Mouse (Mus musculus): ENCODE results near the gene Mosmo. TPM values are rescaled to one million over a fixed set of nuclear protein-coding genes. Genes with fewer than 3 reads are reported as not detected.

The Mosmo gene
- total and polyA plus RNA-seq, 3 experiments = 10.4 to 19.0 (median 14.0) TPM

DNA sequence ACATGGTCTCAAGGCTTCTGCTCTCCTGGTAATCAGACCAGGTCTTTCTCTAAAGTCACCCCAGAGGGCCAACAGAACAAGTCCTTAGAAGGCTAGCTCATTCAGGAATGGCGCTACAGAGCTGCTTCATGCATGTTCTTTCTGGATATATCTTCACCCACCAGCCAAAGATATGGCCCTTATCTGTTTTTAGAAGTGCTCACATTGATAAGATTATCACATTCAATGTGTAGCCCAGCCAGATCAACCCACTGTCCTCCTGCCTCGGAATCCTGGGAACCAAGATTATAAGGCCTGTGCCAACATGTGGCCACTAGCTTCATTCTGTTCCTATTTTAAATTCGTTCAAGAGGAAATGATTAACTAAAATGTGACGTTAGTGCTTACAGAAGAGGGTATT, 4.6 kb downstream of the Mosmo start:
- Histone ChIP-seq H3K9ac (ENCODE audit: insufficient read depth, low read depth) (no peak overlapping the region), H3K27me3 (replicated peaks) (no peaks in the 10 kb centered on the region), H3K27ac (ENCODE audit: insufficient read depth, low read depth) (no peak overlapping the region), H3K9me3 (replicated peaks; ENCODE audit: low read length) (no peaks in the 10 kb centered on the region), H3K4me2 (ENCODE audit: insufficient read depth, low read depth, poor library complexity, severe bottlenecking) (no peak overlapping the region), H3K36me3 (replicated peaks in 1 of 2; ENCODE audit: control insufficient read depth in 1 of 2, insufficient read depth in 1 of 2, low read length in 1 of 2) (peaks cover 0 to 12% of the 10 kb centered on the region in 2 experiments), H3K4me3 (replicated peaks in 1 of 3; ENCODE audit: low read depth in 2 of 3, low read length in 2 of 3, poor library complexity in 1 of 3) (no peak overlapping the region), H3K79me2 (replicated peaks; ENCODE audit: control insufficient read depth, extremely low read depth, insufficient read depth, poor library complexity, severe bottlenecking) (peaks cover 38% of the 10 kb centered on the region), H3K4me1 (ENCODE audit: control insufficient read depth in 1 of 2, insufficient read depth in 2 of 2) (peaks cover 9 to 32% of the 10 kb centered on the region in 2 experiments; a peak in 3 of 4 replicates)
- TF ChIP-seq SIN3A (IDR thresholded peaks at IDR 0.05; ENCODE audit: low read length) = no peak
- TF ChIP-seq UBTF (IDR thresholded peaks at IDR 0.05; ENCODE audit: low read depth, low read length) = no peak
- TF ChIP-seq RAD21 (IDR thresholded peaks at IDR 0.05; ENCODE audit: low read depth, low read length) = no peak
- TF ChIP-seq ZKSCAN1 (IDR thresholded peaks at IDR 0.05; ENCODE audit: borderline replicate concordance, low read depth, low read length) = no peak
- TF ChIP-seq PAX5 (IDR thresholded peaks at IDR 0.05; ENCODE audit: low read length) = no peak
- no peak for TF ChIP-seq NRF1 (IDR thresholded peaks at IDR 0.05; ENCODE audit: low read depth, low read length)
- no peak for TF ChIP-seq MAZ (IDR thresholded peaks at IDR 0.05; ENCODE audit: low read depth, low read length)
- TF ChIP-seq ZC3H11A (IDR thresholded peaks at IDR 0.05; ENCODE audit: low read depth, low read length) = no peak
- no peak for TF ChIP-seq CHD2 (IDR thresholded peaks at IDR 0.05; ENCODE audit: low read length)
- no peak for DNase-seq (ENCODE audit: extremely low read depth)
- dilution Hi-C loops (cut with MboI; ENCODE audit: extremely low pct_ligation_motif_present, extremely low pct_unique_long_range_greater_than_20kb, low sequenced_read_pairs) = no loop called here
- in situ Hi-C loops (cut with MboI; ENCODE audit: low pct_ligation_motif_present, low pct_unique_long_range_greater_than_20kb, low sequenced_read_pairs) = no loop called here

DNA sequence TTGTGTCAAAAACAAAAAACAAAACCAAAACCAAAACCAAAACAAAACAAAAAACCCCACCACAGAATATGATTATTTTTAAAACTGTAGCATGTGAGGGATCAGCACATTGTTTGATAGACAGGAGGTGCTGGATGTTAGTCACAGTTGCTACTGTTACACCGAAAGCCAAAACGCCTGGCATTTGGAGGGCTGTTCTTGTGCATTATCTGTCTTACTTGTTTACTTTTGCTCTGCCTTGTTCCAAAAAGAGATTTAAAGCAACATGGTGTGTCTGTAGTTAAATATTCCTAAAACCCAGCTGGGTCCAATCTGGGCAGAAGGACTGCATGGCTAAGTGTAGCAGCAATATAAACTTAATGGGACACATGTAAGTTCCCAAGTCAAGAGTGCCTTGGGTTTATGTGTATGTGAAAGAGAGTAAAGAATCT, 7.3 kb downstream of the Mosmo start:
- Histone ChIP-seq H3K4me3 (replicated peaks in 1 of 3; ENCODE audit: low read depth in 2 of 3, low read length in 2 of 3, poor library complexity in 1 of 3) (no peak overlapping the region), H3K9ac (ENCODE audit: insufficient read depth, low read depth) (no peak overlapping the region), H3K4me1 (ENCODE audit: control insufficient read depth in 1 of 2, insufficient read depth in 2 of 2) (peaks cover 0 to 32% of the 10 kb centered on the region in 2 experiments; a peak in 2 of 4 replicates), H3K9me3 (replicated peaks; ENCODE audit: low read length) (no peaks in the 10 kb centered on the region), H3K4me2 (ENCODE audit: insufficient read depth, low read depth, poor library complexity, severe bottlenecking) (no peak overlapping the region; the same call in 1 of the 2 replicates), H3K36me3 (replicated peaks in 1 of 2; ENCODE audit: control insufficient read depth in 1 of 2, insufficient read depth in 1 of 2, low read length in 1 of 2) (peaks cover 0 to 19% of the 10 kb centered on the region in 2 experiments), H3K27ac (ENCODE audit: insufficient read depth, low read depth) (no peak overlapping the region), H3K79me2 (replicated peaks; ENCODE audit: control insufficient read depth, extremely low read depth, insufficient read depth, poor library complexity, severe bottlenecking) (peaks cover 19% of the 10 kb centered on the region), H3K27me3 (replicated peaks) (no peaks in the 10 kb centered on the region)
- no peak for DNase-seq (ENCODE audit: extremely low read depth)
- dilution Hi-C loops (cut with MboI; ENCODE audit: extremely low pct_ligation_motif_present, extremely low pct_unique_long_range_greater_than_20kb, low sequenced_read_pairs) (no loop called here), in situ Hi-C loops (cut with MboI; ENCODE audit: low pct_ligation_motif_present, low pct_unique_long_range_greater_than_20kb, low sequenced_read_pairs) (no loop called here)
- no peak for TF ChIP-seq CHD1 (IDR thresholded peaks at IDR 0.05; ENCODE audit: low read depth, low read length)
- no peak for TF ChIP-seq KAT2A (IDR thresholded peaks at IDR 0.05; ENCODE audit: insufficient replicate concordance, low read length)
- TF ChIP-seq CTCF (conservative IDR thresholded peaks at IDR 0.05 in 1 of 2, IDR thresholded peaks at IDR 0.05 in 1 of 2; ENCODE audit: low read depth in 2 of 2, low read length in 2 of 2) = no peak
- no peak for TF ChIP-seq NELFE (IDR thresholded peaks at IDR 0.05; ENCODE audit: low read depth, low read length)

DNA sequence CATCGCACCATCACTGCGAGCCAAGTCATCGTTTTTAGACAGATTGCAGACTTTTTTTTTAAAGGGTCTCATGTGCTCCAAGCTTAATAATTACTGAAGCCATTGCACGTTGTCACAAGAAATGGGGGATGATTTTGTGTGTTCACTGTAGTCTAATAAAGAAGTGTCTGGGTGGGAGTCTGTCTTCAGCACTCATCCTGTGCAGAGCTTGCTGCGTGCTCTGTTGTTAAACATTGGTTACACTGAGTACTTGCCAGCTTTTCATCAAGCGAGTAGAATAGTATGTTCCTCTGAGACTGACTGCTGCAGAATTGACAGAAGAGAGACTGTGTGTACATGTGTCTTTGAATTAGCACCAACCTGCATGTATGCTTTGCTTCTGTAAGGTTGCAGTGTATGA, 7.8 kb downstream of the Mosmo start:
- dilution Hi-C loops (cut with MboI; ENCODE audit: extremely low pct_ligation_motif_present, extremely low pct_unique_long_range_greater_than_20kb, low sequenced_read_pairs) = no loop called here
- TF ChIP-seq MAZ (IDR thresholded peaks at IDR 0.05; ENCODE audit: low read depth, low read length) = no peak
- no peak for TF ChIP-seq TBP (conservative IDR thresholded peaks at IDR 0.05; ENCODE audit: low read depth, low read length)
- TF ChIP-seq NRF1 (IDR thresholded peaks at IDR 0.05; ENCODE audit: low read depth, low read length) = no peak
- TF ChIP-seq CHD2 (IDR thresholded peaks at IDR 0.05; ENCODE audit: low read length) = no peak
- no peak for TF ChIP-seq KAT2A (IDR thresholded peaks at IDR 0.05; ENCODE audit: insufficient replicate concordance, low read length)
- TF ChIP-seq POLR2A (IDR thresholded peaks at IDR 0.05; ENCODE audit: low read depth, low read length) = no peak
- TF ChIP-seq ZC3H11A (IDR thresholded peaks at IDR 0.05; ENCODE audit: low read depth, low read length) = no peak
- no peak for TF ChIP-seq CTCF (conservative IDR thresholded peaks at IDR 0.05 in 1 of 2, IDR thresholded peaks at IDR 0.05 in 1 of 2; ENCODE audit: low read depth in 2 of 2, low read length in 2 of 2)
- no peak for TF ChIP-seq PAX5 (IDR thresholded peaks at IDR 0.05; ENCODE audit: low read length)
- no peak for TF ChIP-seq POLR2AphosphoS2 (IDR thresholded peaks at IDR 0.05; ENCODE audit: low read depth, low read length)
- no peak for TF ChIP-seq RCOR1 (conservative IDR thresholded peaks at IDR 0.05; ENCODE audit: low read depth, low read length)
- TF ChIP-seq USF1 (IDR thresholded peaks at IDR 0.05; ENCODE audit: low read depth, low read length) = no peak
- TF ChIP-seq SIN3A (IDR thresholded peaks at IDR 0.05; ENCODE audit: low read length) = no peak
- TF ChIP-seq JUN (IDR thresholded peaks at IDR 0.05; ENCODE audit: insufficient read depth, low read depth, low read length) = no peak
- TF ChIP-seq MAX (IDR thresholded peaks at IDR 0.05; ENCODE audit: low read length) = no peak
- TF ChIP-seq ZMIZ1 (IDR thresholded peaks at IDR 0.05; ENCODE audit: low read depth, low read length) = no peak
- no peak for TF ChIP-seq HCFC1 (IDR thresholded peaks at IDR 0.05; ENCODE audit: low read depth, low read length)
- no peak for TF ChIP-seq UBTF (IDR thresholded peaks at IDR 0.05; ENCODE audit: low read depth, low read length)
- no peak for TF ChIP-seq TCF12 (IDR thresholded peaks at IDR 0.05; ENCODE audit: low read depth, low read length)
- no peak overlapping the region for H3K4me2 ChIP-seq (ENCODE audit: insufficient read depth, low read depth, poor library complexity, severe bottlenecking)
- no peaks in the 10 kb centered on the region for H3K27me3 ChIP-seq (replicated peaks)
- H3K36me3 ChIP-seq (replicated peaks in 1 of 2; ENCODE audit: control insufficient read depth in 1 of 2, insufficient read depth in 1 of 2, low read length in 1 of 2) = peaks cover 0 to 23% of the 10 kb centered on the region in 2 experiments
- H3K4me1 ChIP-seq (ENCODE audit: control insufficient read depth in 1 of 2, insufficient read depth in 2 of 2) = peaks cover 0 to 31% of the 10 kb centered on the region in 2 experiments; a peak in 3 of 4 replicates
- no peak overlapping the region for H3K27ac ChIP-seq (ENCODE audit: insufficient read depth, low read depth)
- H3K9me3 ChIP-seq (replicated peaks; ENCODE audit: low read length) = no peaks in the 10 kb centered on the region
- no peak overlapping the region for H3K9ac ChIP-seq (ENCODE audit: insufficient read depth, low read depth)
- DNase-seq (ENCODE audit: extremely low read depth) = no peak
- H3K4me3 ChIP-seq (replicated peaks in 1 of 3; ENCODE audit: low read depth in 2 of 3, low read length in 2 of 3, poor library complexity in 1 of 3) = no peak overlapping the region
- H3K79me2 ChIP-seq (replicated peaks; ENCODE audit: control insufficient read depth, extremely low read depth, insufficient read depth, poor library complexity, severe bottlenecking) = peaks cover 19% of the 10 kb centered on the region
- in situ Hi-C loops (cut with MboI; ENCODE audit: low pct_ligation_motif_present, low pct_unique_long_range_greater_than_20kb, low sequenced_read_pairs) = no loop called here

Data from CH12.LX (cell line).